9 mouse cellular contexts compared by ENCODE assay signal in the genomic region with DNA sequence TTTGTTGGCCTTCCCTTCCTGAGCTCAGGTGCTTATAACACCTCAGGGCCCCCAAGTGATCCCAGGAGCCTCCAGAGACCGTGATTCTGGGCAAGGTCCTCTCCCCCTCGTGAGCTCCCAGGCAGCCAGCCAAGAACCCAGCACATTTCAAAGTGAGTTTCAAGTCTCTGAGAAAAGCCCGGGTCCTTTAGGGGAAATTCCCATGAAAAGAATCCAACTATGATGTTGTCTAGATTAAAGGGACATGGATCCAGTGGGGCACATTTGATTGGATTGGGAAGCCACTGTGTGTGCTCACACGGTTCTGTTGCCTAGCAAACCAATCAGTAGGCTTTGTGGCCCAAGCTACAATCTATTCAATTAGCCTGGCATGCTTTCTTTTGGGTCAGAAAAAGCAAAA.
DNase-seq lines count a peak whose midpoint lies in the region; ATAC-seq and TF ChIP-seq lines count a peak whose summit lies in the region.
"Had no signal": no experiment of that assay in that cellular context is flagged by ENCODE, and none has a peak within 500 bp of the region (broad histone marks: within the 10 kb centered on the region; RNA-seq: fewer than 3 reads in every experiment).

No protein-coding gene starts in this region.

- H3K36me3 ChIP-seq in kidney, adult 2 months (ENCODE audit: control insufficient read depth, insufficient read depth, low read length), result no peaks in the 10 kb centered on the region
- H3K36me3 ChIP-seq in kidney, embryonic 15.5 days, result no peaks in the 10 kb centered on the region
- H3K36me3 ChIP-seq in kidney, postnatal 0 days (ENCODE audit: insufficient read depth, low read length), result no peaks in the 10 kb centered on the region

- no peak overlapping the region for H3K4me2 ChIP-seq in kidney, embryonic 15.5 days
- no peak overlapping the region for H3K4me2 ChIP-seq in kidney, postnatal 0 days (ENCODE audit: low read length)
- H3K4me2 ChIP-seq: liver, embryonic 11.5 days had no signal

- no peak overlapping the region for H3K9ac ChIP-seq in kidney, embryonic 15.5 days
- H3K9ac ChIP-seq in kidney, postnatal 0 days (ENCODE audit: low read depth, low read length), result no peak overlapping the region

- no peak overlapping the region for H3K27ac ChIP-seq in kidney, adult 2 months (ENCODE audit: insufficient read depth, low read depth, low read length)
- H3K27ac ChIP-seq in kidney, embryonic 15.5 days, result no peak overlapping the region
- no peak overlapping the region for H3K27ac ChIP-seq in kidney, postnatal 0 days
- no peak overlapping the region for H3K27ac ChIP-seq in gastrocnemius, adult 2 months

- TF ChIP-seq POLR2A in kidney, adult 2 months (IDR thresholded peaks at IDR 0.05; ENCODE audit: low read depth, low read length), result no peak

- H3K4me3 ChIP-seq in kidney, adult 2 months (ENCODE audit: insufficient read depth, low read depth, low read length), result no peak overlapping the region
- H3K4me3 ChIP-seq in kidney, embryonic 15.5 days (replicated peaks), result no peak overlapping the region
- H3K4me3 ChIP-seq in kidney, postnatal 0 days (replicated peaks; ENCODE audit: low read depth, low read length), result no peak overlapping the region
- H3K4me3 ChIP-seq in gastrocnemius, adult 2 months, result no peak overlapping the region

- WGBS in kidney, adult 2 months, result 6% methylated on average over 4 of the region's 4 CpGs
- WGBS in kidney, embryonic 15.5 days, result 8% methylated on average over 4 of the region's 4 CpGs
- WGBS in kidney, postnatal 0 days, result 7% methylated on average over 4 of the region's 4 CpGs

- ATAC-seq in kidney, embryonic 15.5 days (replicated peaks; ENCODE audit: low FRiP score), result no peak
- no peak for ATAC-seq in kidney, postnatal 0 days (replicated peaks; ENCODE audit: low FRiP score, low read depth)

- no peak for TF ChIP-seq CTCF in kidney, adult 2 months (conservative IDR thresholded peaks at IDR 0.05; ENCODE audit: insufficient read depth, insufficient read length, low read depth, low read length)
- no peak for TF ChIP-seq CTCF in kidney, postnatal 0 days (IDR thresholded peaks at IDR 0.05; ENCODE audit: low read depth)
- no peak for TF ChIP-seq CTCF in gastrocnemius, adult 2 months (IDR thresholded peaks at IDR 0.05)

- DNase-seq in kidney, adult 2 months, result peak; percentile 24
- DNase-seq in Muller cell, postnatal 12 days (ENCODE audit: inconsistent ontology term), result peak; percentile 36
- peak; percentile 11 for DNase-seq in brain, adult 2 months (ENCODE audit: low read depth, low spot score)
- DNase-seq in kidney, postnatal 0 days (ENCODE audit: low spot score), result peak; percentile 42
- DNase-seq in gastrocnemius, adult 2 months, result no peak
- no peak for DNase-seq in c-Kit-positive CD71-positive TER-119-positive erythroid progenitor cells, embryonic 14.5 days (ENCODE audit: low spot score)
- DNase-seq: thymus, postnatal 14 days had no signal

- H3K9me3 ChIP-seq in kidney, embryonic 15.5 days (replicated peaks), result no peaks in the 10 kb centered on the region
- H3K9me3 ChIP-seq in kidney, postnatal 0 days (replicated peaks; ENCODE audit: low read length), result no peaks in the 10 kb centered on the region

- intact Hi-C loops in gastrocnemius, adult 2 months (cut with DNase I), result no loop called here

- H3K27me3 ChIP-seq in kidney, adult 2 months (replicated peaks; ENCODE audit: control insufficient read depth, insufficient read depth, low read length), result no peaks in the 10 kb centered on the region
- H3K27me3 ChIP-seq in kidney, embryonic 15.5 days, result peaks cover 73% of the 10 kb centered on the region
- H3K27me3 ChIP-seq in kidney, postnatal 0 days (ENCODE audit: insufficient read depth, low read length), result no peaks in the 10 kb centered on the region

- H3K4me1 ChIP-seq in kidney, adult 2 months (ENCODE audit: control insufficient read depth, insufficient read depth, low read length), result no peaks in the 10 kb centered on the region
- peaks cover 14% of the 10 kb centered on the region for H3K4me1 ChIP-seq in kidney, embryonic 15.5 days
- H3K4me1 ChIP-seq in kidney, postnatal 0 days (replicated peaks; ENCODE audit: insufficient read depth, low read length), result peaks cover 4% of the 10 kb centered on the region; the same call in 1 of the 2 replicates

Comparison
In these comparisons a context has a peak if more than half of its experiments do, and no peak if none do; other contexts are left out.
1. DNase-seq: peak in kidney, adult 2 months (single experiment), Muller cell, postnatal 12 days (single experiment), brain, adult 2 months (single experiment) and kidney, postnatal 0 days (single experiment); none in gastrocnemius, adult 2 months (single experiment) and c-Kit-positive CD71-positive TER-119-positive erythroid progenitor cells, embryonic 14.5 days (single experiment).